Mouse (Mus musculus): ENCODE data around the gene Grin1. TPM values are rescaled to one million over a fixed set of nuclear protein-coding genes. Genes with fewer than 3 reads are reported as not detected.

The Grin1 gene
- polyA plus RNA-seq, 1 experiment from 2014 or later: not detected

DNA sequence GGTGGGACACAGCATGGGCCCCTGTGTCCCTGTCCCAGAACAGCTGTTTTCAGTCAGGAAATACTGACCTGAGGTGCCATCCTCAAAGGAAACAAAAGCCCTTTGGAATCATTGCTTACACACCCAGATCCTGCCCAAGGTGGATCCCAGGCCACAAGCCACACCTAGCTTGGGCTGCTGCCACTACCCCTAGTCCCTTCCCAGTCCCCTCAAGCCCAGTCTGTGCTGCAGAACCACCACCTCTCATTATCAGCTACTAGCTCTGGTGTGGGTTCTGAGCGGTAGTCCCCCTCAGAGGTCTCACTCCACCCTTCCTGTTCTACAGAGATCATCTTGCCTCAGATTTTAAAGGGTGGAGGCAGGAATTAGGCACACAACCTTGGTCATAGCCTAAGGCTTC, 32.7 kb downstream of the Grin1 start:
- TF ChIP-seq CTCF (IDR thresholded peaks at IDR 0.05; ENCODE audit: low read depth) (no peak), EP300 (IDR thresholded peaks at IDR 0.05; ENCODE audit: low read depth) (no peak)
- ATAC-seq (peak; percentile 64), DNase-seq (no peak)
- H3K4me2 ChIP-seq (ENCODE audit: low read depth, low read length): no peak overlapping the region
- peaks cover 21% of the 10 kb centered on the region for H3K36me3 ChIP-seq (replicated peaks; ENCODE audit: insufficient read depth, low read length)
- peaks cover 32% of the 10 kb centered on the region for H3K27me3 ChIP-seq (ENCODE audit: insufficient read depth, low read length)
- H3K4me1 ChIP-seq (ENCODE audit: insufficient read depth): peaks cover 4% of the 10 kb centered on the region; the same call in 1 of the 2 replicates
- no peak overlapping the region for H3K9ac ChIP-seq (replicated peaks)
- 0 out of 2 replicates have a peak overlapping the region, but pooled peaks have one; percentile 5 for H3K27ac ChIP-seq (ENCODE audit: low read depth)
- WGBS (ENCODE audit: insufficient replicate concordance): 42% methylated on average over 1 of the region's 1 CpGs
- no peaks in the 10 kb centered on the region for H3K9me3 ChIP-seq (ENCODE audit: low read length)
- no peak overlapping the region for H3K4me3 ChIP-seq (ENCODE audit: low read depth, low read length)

DNA sequence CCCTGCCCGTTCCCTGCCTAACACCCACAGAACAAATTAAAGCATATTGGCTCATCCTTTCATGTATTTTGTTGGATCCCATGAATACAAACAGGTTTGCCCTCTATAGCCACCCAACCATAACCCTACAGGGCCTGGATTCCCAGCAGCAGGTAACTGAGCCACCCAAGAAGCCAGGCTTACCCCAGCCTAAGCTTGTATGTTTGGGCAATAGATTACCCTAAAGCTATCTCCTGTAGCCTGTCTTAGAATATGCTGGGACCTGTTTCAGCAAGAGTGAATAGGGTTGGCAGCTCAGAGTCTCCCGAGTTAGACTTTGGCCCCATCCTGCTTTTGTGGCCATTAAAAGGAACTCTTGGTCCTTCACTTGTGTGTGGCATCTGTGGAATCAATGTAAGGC, 33.4 kb downstream of the Grin1 start:
- 81% methylated on average over 2 of the region's 2 CpGs for WGBS (ENCODE audit: insufficient replicate concordance)
- Histone ChIP-seq H3K4me2 (ENCODE audit: low read depth, low read length) (no peak overlapping the region), H3K4me1 (ENCODE audit: insufficient read depth) (peaks cover 4% of the 10 kb centered on the region; the same call in 1 of the 2 replicates), H3K27me3 (ENCODE audit: insufficient read depth, low read length) (peaks cover 25% of the 10 kb centered on the region), H3K27ac (ENCODE audit: low read depth) (no peak overlapping the region), H3K4me3 (ENCODE audit: low read depth, low read length) (no peak overlapping the region), H3K9ac (replicated peaks) (no peak overlapping the region), H3K9me3 (ENCODE audit: low read length) (no peaks in the 10 kb centered on the region), H3K36me3 (replicated peaks; ENCODE audit: insufficient read depth, low read length) (peaks cover 28% of the 10 kb centered on the region)
- no peak for TF ChIP-seq EP300 (IDR thresholded peaks at IDR 0.05; ENCODE audit: low read depth)
- TF ChIP-seq CTCF (IDR thresholded peaks at IDR 0.05; ENCODE audit: low read depth): no peak
- DNase-seq (no peak), ATAC-seq (no peak)

DNA sequence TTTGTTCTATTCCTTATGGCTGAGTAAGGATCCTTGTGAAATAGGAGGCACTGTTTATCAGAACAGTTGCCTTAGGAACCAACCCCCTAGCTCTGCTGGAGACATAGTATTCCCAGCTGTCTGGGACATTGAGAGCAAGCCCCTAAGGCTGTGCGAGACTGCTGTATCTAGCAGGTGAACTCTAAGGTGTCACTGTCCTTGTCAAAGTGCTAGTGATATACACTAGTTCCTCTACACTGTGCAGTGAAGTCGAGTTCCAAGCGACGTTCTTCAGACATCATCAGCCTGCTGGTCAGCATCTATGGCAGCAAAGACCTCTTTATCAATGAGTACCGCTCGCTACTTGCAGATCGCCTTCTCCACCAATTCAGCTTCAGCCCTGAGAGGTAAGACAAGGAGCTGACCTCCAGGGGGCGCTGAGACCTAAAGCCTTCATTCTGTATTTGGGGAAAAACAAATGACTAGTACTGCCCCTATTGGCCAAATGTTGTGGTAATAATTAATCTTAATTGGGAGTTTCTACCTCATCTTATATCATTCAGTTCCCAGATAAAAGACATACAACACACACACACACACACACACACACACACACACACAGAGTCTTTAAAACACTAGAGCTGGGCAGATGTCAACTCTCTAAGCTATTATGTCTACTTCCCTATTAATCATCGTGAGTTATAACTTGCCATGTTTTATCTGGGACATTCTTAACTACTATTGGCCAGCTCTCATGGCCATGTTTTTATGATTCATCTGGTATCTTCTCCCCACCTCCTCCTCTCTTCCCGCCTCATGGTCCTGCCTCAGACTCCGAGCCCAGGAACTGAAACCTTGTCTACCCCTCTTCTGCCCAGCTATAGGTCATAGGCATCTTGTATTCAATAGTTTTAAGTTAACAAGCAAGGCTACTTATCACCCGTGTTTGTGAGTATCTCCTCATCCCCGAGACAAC, 39.8 kb downstream of the Grin1 start:
- Histone ChIP-seq H3K36me3 (replicated peaks; ENCODE audit: insufficient read depth, low read length) (peaks cover 63% of the 10 kb centered on the region), H3K9ac (replicated peaks) (no peak overlapping the region)

DNA sequence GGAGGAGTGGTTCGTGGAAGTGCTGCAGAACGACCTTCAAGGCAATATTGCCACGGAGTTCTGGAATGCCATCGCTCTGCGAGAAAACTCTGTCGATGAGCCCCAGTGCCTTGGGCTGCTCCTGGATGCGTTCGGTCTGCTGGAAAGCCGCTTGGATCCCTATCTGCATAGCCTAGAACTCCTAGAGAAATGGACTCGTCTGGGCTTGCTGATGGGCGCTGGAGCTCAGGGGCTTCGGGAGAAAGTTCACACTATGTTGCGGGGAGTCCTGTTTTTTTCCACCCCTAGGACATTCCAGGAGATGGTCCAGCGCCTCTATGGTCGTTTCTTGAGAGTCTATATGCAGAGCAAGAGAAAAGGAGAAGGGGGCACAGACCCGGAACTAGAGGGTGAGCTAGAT, 46.0 kb downstream of the Grin1 start:
- TF ChIP-seq CTCF (IDR thresholded peaks at IDR 0.05; ENCODE audit: low read depth) (no peak), EP300 (IDR thresholded peaks at IDR 0.05; ENCODE audit: low read depth) (no peak)
- no peak for DNase-seq
- Histone ChIP-seq H3K4me2 (ENCODE audit: low read depth, low read length) (peak overlapping the region; percentile 94), H3K9ac (replicated peaks) (peak overlapping the region; percentile 89), H3K4me1 (ENCODE audit: insufficient read depth) (peaks cover 22% of the 10 kb centered on the region), H3K36me3 (replicated peaks; ENCODE audit: insufficient read depth, low read length) (peaks cover 50% of the 10 kb centered on the region), H3K27me3 (ENCODE audit: insufficient read depth, low read length) (no peaks in the 10 kb centered on the region), H3K4me3 (ENCODE audit: low read depth, low read length) (peak overlapping the region; percentile 87), H3K27ac (ENCODE audit: low read depth) (peak overlapping the region; percentile 52; the same call in 1 of the 2 replicates), H3K9me3 (ENCODE audit: low read length) (no peaks in the 10 kb centered on the region)
- ATAC-seq: no peak
- WGBS (ENCODE audit: insufficient replicate concordance): 32% methylated on average over 16 of the region's 16 CpGs

More for the DNA sequence above, 39.8 kb downstream of the Grin1 start:
- Histone ChIP-seq H3K4me1 (ENCODE audit: insufficient read depth) (no peaks in the 10 kb centered on the region), H3K9me3 (ENCODE audit: low read length) (no peaks in the 10 kb centered on the region), H3K4me2 (ENCODE audit: low read depth, low read length) (no peak overlapping the region), H3K4me3 (ENCODE audit: low read depth, low read length) (no peak overlapping the region), H3K27ac (ENCODE audit: low read depth) (no peak overlapping the region), H3K27me3 (ENCODE audit: insufficient read depth, low read length) (no peaks in the 10 kb centered on the region)
- peak; percentile 75 for ATAC-seq
- WGBS (ENCODE audit: insufficient replicate concordance): 61% methylated on average over 13 of the region's 13 CpGs
- DNase-seq: peak; percentile 90
- TF ChIP-seq CTCF (IDR thresholded peaks at IDR 0.05; ENCODE audit: low read depth): peak; percentile 92
- no peak for TF ChIP-seq EP300 (IDR thresholded peaks at IDR 0.05; ENCODE audit: low read depth)

- Histone ChIP-seq H3K27me3 (ENCODE audit: insufficient read depth, low read length) (no peaks in the 10 kb centered on the region), H3K27ac (ENCODE audit: low read depth) (peak overlapping the region; percentile 52), H3K4me1 (ENCODE audit: insufficient read depth) (peaks cover 27% of the 10 kb centered on the region), H3K9ac (replicated peaks) (peak overlapping the region; percentile 89), H3K36me3 (replicated peaks; ENCODE audit: insufficient read depth, low read length) (peaks cover 47% of the 10 kb centered on the region), H3K4me2 (ENCODE audit: low read depth, low read length) (peak overlapping the region; percentile 94), H3K4me3 (ENCODE audit: low read depth, low read length) (peak overlapping the region; percentile 87), H3K9me3 (ENCODE audit: low read length) (no peaks in the 10 kb centered on the region)
- ATAC-seq: peak; percentile 37
- under 1% methylated on average over 29 of the region's 29 CpGs for whole genome bisulfite sequencing (ENCODE audit: insufficient replicate concordance)
- no peak for DNase-seq
- TF ChIP-seq EP300 (IDR thresholded peaks at IDR 0.05; ENCODE audit: low read depth) (no peak), CTCF (IDR thresholded peaks at IDR 0.05; ENCODE audit: low read depth) (no peak)
Measured at GRCm38 (mm10) chr2:25272515-25272914, 46.5 kb downstream of the Grin1 start.

DNA sequence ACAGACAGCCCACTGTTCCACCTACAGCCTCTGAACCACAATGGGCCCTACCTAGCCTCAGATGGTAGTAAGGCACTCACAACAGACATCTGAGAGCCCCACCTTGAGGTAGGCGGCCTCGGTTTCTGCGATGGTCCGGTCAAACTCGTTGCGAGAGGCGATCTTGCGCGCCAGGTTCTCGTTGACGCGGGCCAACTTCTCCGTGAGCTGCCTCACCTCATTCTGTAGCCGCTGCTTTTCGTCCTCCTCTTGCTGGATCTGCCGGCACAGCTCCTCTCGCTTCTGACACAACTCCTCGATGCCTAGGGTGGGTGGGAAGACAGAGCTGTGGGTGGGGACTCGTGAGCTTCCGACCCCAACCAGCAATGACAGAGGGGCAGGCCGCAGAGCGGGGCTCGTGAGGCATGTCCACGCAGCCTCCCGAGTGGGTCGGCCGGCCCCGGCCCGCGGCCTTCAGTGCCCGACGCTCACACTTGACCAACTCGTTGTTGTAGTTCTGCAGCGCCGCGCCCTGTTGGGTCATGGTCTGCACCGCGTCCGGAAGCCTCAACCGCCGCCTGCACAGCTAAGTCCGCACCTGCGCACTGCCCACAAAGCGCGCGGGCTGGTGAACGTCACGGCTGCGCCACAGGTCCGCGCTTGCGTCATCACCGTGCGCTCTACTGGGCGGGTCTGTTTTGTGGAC, 47.0 kb downstream of the Grin1 start, which contains the start of the genes Ssna1 and Anapc2:
Gene Ssna1, minus strand, starts transcription at position 612 of the 685 bp plus-strand sequence.
Gene Anapc2, plus strand, starts transcription at position 652 of the 685 bp plus-strand sequence.
- peak; percentile 96 for ATAC-seq
- H3K4me1 ChIP-seq (ENCODE audit: insufficient read depth): peaks cover 32% of the 10 kb centered on the region
- peak within 1 kb of the TSS; percentile 94 for H3K4me2 ChIP-seq (ENCODE audit: low read depth, low read length)
- peak; percentile 100 for DNase-seq
- peak within 1 kb of the TSS; percentile 87 for H3K4me3 ChIP-seq (ENCODE audit: low read depth, low read length)
- peak within 1 kb of the TSS; percentile 84 for H3K27ac ChIP-seq (ENCODE audit: low read depth)
- TF ChIP-seq EP300 (IDR thresholded peaks at IDR 0.05; ENCODE audit: low read depth) (no peak; the same call in 1 of the 2 replicates), CTCF (IDR thresholded peaks at IDR 0.05; ENCODE audit: low read depth) (peak; percentile 69)
- H3K9me3 ChIP-seq (ENCODE audit: low read length): no peaks in the 10 kb centered on the region
- H3K27me3 ChIP-seq (ENCODE audit: insufficient read depth, low read length): no peaks in the 10 kb centered on the region
- under 1% methylated on average over 54 of the region's 55 CpGs for WGBS (ENCODE audit: insufficient replicate concordance)
- peaks cover 44% of the 10 kb centered on the region for H3K36me3 ChIP-seq (replicated peaks; ENCODE audit: insufficient read depth, low read length)
- peak within 1 kb of the TSS; percentile 89 for H3K9ac ChIP-seq (replicated peaks)
